Mouse (Mus musculus): ENCODE data around the gene 9330161L09Rik. TPM values are rescaled to one million over a fixed set of nuclear protein-coding genes. Genes with fewer than 3 reads are reported as not detected.

Gene 9330161L09Rik
- total RNA-seq, 2 experiments from 2014 or later = 1.7 to 2.1 TPM

DNA sequence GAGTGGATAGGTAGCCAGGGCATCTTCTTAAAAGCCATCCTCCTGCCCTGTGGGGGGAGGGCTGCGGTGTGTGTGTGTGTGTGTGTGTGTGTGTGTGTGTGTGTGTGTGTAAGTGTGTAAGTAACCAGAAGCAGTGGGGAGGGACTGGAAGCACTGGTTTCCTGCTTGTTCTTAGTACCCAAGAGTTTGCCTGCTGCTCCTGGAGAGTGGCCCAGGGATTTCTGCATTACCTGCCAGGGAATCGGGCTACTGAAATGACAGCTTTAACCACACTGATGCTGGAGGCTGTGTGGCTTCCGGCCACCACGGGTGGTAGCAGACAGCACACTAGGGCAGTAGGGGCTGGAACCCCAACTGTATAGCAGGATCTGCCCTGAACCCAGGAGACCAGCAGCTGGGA lies 17.6 kb downstream of the 9330161L09Rik start:
- no peak for DNase-seq (ENCODE audit: low spot score in 2 of 2)

DNA sequence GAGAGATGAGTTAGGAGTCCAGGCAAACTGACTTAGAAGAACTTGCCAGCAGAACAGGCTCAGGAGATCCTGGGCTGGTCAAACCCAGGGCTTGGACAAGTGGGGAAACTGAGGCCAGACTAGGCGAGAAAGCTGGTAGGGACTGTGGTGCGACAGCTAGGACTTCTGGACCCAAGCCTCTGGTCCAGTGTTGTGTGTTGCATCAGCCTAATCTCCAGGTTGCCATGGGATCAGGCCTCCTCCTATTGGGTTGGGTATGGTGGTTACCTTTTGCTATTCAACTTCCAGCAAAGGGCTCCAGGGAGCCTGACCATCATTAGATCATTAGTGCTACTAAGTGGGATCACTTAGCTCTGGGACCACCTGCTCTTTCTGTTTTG lies 18.3 kb downstream of the 9330161L09Rik start:
- no peak for DNase-seq (ENCODE audit: low spot score in 2 of 2)

DNA sequence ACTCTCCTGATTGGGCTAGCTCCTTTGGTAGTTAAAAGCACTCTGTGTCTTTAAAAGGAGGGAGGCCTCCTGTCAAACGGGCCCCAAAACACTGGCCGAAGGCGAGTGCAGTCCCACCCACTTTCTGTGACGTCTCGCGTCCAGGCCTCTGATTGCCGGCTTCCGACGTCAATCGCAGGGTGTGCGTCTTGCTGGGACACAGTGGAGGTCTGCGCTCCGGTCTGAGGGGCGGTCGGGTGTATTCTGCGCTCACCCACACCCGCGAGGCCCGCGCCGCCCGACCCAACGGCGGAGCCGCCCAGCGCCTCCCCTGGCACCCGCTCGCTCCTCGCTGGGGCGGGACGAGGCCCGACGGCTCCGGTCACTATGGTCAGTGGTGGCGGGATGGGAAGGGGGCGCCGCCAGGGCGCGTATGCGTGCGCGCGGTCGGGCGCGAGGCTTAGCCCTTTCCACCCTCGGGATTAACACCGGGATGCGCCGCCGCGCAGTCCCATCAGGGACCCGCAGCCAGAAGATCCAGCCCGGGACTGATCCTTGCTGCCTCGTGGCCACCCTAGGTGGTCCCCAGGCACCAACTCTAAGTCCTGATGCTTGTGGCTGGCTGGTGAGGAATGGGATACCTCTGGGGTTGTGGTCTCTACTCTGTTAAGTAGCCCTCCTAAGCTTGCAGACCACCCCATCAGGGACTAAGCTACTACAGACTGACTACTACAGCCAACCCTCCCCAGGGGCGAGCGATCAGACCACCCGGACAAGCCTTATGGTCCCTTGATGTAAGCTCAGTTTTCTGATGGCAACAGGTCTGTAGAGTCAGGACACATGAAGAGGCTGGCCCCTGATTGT lies 18.9 kb downstream of the 9330161L09Rik start, which contains the start of gene Otub2:
Gene Otub2, plus strand, starts transcription at position 178 of the 843 bp plus-strand sequence.
- DNase-seq (ENCODE audit: low spot score in 2 of 2) = peak; percentile 95

DNA sequence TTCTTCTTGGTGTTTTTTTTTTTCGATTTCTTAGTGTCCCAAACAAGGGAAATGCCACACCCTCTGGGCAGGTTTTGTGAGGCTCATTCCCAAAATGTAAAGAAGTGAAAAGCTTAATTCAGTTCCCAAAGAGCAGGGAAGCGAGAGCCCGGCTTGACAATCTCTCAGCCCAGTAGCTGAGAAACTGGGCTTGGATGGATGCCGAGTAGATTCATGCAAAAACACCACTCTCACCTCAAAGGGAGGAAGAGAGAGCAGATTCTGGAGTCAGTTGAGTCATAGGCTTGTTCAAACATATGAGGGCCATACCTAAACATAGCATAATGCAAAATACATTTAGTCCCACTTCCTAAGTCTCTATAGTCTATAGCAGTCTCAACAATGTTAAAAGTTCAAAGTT lies 27.4 kb downstream of the 9330161L09Rik start:
- no peak for DNase-seq (ENCODE audit: low spot score in 2 of 2)

DNA sequence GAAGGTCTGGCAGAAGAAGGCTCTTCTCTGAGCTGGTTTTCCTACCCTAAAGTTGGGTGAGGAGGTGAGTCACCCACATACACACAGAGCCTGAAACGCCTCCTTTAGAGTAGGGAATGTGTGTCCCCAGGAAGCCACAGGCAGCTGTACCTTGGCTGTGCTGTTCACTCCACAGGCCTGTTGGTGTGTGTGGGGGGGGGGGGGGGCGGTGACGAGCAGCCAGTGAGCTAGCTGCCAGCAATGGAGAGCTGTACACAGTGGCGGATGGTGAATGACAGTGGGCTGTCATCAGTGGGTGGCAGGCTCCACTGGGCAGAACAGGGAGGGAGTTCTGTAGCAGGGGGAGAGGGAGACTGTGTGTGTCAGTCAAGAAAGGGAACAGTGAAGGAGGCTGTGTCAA lies 30.8 kb downstream of the 9330161L09Rik start:
- no peak for DNase-seq (ENCODE audit: low spot score in 2 of 2)

DNA sequence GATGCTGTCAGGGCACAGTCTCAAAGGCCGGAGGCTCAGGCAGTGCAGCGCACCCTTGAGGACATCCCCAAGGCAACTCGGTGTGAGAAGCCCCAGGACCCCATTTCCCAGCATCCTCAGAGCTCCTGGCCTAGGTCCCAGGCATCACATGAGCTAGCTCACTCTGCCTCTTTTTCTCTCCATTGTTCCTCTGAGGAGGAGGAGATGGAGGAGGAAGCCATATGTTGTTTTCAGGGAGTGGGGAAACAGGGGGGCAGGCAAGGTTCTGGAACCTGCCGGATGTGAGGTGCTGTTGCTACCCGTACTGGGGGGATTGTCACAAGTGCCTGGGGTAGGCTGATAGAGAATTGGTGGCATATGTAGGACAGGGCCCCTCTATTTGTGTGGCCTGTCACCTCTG lies 31.5 kb downstream of the 9330161L09Rik start:
- DNase-seq (ENCODE audit: low spot score in 2 of 2) = no peak

DNA sequence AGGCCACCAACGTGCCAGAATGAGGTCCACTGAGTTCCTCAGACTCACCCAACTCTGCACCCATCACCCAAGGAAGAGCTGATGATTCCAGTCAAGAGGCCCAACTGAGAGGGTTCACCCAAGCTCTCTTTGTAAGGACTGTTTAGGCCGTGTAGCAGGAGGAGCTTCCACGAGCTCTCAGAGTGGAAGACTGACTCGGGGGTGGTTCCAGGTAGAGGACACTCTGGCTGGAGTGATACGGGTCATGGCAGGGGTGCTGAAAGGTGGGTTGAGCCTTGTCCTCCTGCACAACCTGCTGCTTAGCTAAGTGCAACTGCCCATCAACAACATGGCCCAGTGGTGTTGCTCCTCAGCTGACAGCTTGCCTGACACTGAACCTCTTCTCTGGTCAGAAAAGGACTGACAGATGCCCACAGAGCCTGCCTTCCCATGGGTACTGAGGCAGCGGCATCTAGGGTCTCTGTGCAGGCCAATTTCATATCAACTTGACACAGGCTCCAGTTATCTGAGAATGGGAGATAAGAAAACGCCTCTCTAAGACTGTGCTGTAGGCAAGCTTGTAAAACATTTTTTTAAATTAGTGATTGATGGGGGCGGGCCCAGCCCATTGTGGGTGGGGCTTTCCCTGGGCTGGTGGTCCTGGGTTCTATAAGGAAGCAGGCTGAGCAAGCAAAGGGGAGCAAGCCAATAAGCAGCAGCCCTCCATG lies 33.9 kb downstream of the 9330161L09Rik start:
- no peak for DNase-seq (ENCODE audit: low spot score in 2 of 2)

DNA sequence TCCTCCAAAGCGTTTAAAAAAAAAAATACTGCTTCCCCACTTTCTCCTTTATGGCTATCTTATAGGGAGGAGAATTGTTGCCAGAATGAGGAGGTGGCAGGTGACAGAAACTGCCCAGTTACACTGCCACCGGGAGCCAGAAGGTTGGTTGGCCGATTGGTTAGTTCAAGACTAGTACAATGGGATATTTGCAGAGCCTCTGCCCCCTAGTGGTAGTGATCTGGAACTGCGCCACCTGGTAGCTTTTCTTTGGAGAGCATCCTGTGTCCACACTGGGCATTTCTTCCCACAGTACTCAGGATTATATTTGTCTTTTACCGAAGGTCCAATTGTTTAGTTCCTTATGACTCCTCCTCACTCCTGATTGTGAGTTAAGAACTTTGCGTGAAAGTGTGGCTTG lies 35.9 kb downstream of the 9330161L09Rik start:
- peak; percentile 52 to 58 for DNase-seq (ENCODE audit: low spot score in 2 of 2)

DNA sequence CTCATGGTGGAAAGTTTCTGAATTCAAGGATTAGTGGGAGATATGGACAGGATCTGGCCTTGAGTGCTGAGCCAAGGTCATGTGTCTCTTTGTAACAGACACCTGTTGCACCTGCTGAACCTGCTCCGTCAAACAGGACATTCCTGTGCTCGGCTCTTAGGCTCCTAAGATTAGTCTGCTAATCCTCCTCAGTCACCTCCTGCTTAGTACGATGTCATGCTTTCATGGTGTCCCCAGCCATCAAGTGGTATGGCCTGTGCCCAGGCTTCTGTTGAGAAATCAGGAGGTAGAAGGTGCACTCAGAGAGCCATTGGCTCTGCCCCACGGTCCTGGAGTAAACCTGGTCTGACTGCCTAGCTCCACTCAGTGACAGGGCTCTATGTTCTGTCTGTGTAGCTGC lies 36.8 kb downstream of the 9330161L09Rik start:
- no peak for DNase-seq (ENCODE audit: low spot score in 2 of 2)

DNA sequence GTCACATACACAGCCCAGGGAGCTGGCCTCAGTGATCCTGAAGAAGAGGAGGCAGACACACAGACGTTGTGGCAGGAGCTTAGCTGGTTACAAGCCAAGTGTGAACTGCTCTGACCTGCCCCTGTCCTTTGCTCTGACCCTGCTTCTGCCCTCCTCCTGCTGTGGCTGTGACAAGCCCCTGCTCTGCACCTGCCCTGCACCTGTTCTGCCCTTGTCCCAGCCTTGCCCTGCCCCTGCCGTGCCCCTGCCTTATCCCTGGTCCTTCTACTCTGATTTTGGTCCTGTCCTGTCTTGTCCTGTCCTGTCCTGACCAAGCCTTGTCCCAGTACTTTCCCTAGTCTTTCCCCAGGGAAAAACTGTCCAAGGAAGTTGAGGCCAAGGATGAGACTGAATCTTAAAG lies 38.8 kb downstream of the 9330161L09Rik start:
- no peak for DNase-seq (ENCODE audit: low spot score in 2 of 2)

DNA sequence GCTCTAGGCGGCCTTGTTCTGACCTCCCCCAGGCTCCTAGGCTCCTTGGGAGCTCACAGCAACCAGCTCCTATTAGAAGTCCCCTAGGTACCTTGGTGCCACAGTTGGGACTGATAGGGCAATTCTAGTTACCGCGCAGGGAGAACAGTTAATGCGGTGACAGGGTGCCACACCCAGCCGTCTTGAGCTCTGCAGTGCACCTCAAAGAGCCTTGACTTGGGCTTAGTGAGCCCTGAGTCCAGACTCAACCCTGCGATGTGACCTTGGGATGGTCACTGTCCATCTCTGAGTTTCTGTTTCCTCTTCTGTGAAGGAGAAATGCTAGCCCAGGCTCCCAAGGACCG lies 39.3 kb downstream of the 9330161L09Rik start:
- DNase-seq (ENCODE audit: low spot score in 2 of 2) = no peak

DNA sequence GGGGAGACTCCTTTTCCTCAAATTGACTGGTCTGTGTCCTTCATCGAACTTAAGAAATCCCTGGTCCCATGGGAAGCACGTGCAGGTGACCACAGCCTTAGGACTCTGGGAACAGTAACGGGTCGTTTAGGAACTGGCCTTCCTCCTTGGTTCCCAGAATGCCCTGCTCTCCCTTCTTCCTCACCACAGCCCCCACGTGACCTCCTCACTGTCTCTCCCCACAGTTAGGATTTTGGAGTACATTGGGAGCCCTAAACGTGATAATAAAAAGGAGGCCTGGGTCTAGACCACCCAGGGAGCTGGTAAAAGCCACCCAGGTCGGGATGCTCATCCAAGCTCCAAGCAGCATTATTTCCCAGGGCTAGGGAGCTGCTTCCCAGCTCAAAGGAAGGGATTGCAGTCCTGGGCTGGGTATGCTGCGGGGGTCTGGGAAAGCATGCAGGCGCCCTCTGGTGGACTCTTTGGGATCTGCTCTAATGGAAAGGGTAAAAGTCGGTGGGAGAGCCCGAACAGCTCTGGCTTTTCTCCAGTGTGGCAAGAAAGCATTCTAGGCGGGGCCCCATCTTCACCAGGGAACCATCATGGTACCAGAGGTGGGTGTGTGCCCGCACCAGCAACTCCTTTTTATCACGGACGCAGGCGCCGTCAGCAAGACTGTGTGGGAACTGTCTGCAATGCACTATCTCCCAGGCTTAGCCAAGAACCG lies 39.8 kb downstream of the 9330161L09Rik start:
- peak; percentile 61 to 72 for DNase-seq (ENCODE audit: low spot score in 2 of 2)

DNA sequence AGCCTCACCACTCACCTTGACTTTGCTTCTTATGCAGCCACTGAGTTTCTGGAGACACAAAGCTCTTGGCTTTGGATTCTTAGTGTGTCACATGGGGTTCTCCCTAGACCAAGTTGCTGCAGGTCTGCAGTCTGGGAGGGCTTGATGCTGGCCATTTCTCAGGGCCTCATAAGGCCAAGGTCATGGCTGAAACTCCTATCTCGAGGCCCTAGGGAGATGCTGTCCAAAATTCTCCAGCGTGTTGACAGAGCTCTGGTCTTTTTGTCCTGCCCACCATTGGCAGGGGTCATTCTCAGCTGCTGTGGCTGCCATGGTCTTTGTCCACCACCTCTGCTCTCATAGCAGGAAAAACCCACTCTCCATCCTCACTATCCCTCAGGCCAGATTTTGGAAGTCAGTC lies 40.4 kb downstream of the 9330161L09Rik start:
- no peak for DNase-seq (ENCODE audit: low spot score in 2 of 2)

DNA sequence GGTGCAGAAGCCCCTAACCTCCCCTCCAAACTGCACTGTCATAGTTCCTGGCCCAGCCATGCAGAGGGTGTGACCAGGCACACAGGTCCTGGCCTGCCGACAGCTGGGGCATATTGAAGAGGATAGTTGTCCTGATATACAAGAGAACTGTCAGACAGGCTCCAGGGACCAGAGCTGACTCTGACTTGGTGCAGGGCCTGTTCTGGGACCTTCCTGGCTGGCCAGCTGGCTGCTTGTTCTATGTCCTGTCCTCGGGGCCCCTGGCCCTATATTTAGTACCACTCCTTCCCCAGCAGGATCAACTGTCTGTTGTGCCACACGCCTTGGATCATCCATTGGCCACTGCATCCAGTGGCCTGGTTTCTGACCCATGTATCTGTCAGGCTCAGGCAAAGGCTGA lies 45.3 kb downstream of the 9330161L09Rik start:
- DNase-seq (ENCODE audit: low spot score in 2 of 2) = no peak

DNA sequence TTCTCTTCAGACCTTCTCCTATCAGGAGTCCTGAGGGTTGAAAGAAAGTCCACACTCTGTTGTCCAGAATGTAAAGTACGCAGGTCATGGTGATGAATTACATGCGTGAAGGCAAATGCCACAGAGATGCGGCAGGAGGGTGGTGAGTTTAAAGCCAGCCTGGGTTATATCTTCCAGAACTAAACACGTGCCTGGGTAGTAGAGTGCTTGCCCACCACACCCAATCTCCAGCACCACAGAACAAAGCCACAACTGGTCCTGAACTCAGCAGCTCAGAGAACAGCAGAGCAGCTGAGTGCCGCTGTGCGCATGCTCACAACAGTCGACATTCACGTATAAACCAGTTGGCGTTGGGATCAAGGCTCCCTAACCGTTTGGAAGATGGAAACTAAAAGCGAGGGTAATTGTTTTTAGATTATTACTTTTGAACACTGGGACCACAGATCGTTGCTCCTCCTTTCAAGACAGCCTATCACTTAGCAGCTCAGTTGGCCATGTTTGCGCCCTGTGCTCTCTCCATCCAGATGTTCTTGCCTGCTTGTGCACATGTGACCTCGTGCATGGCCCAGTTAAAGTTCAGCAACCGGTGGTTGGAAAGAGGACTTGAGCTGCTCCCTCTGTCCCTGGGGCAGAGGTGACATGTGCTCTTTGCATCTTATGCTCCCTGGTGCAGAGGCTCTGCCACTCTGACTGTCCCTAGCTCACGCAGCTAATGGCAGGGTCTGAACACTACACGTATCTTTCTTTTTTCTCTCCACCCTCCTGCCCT lies 45.9 kb downstream of the 9330161L09Rik start:
- no peak for DNase-seq (ENCODE audit: low spot score in 2 of 2)

DNA sequence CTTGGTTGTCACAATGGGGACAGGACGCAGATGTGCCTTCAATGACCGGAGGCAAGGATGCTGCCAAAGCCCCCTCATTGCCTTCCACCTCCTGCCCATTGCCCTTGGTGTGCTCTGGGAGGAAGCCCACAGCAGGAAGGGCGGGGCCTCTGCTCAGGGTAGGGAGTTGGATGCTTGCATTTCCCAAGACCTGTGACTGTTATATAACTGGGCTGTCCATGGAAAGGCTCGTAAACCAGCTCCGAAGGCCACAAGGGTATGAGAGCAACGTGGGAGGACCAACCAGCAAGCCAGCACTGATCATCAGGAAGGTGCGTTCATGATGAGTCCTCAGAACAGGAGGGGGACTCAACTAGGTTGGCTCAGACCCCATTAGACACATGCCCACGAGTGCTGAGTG lies 46.8 kb downstream of the 9330161L09Rik start:
- DNase-seq (ENCODE audit: low spot score in 2 of 2) = no peak

DNA sequence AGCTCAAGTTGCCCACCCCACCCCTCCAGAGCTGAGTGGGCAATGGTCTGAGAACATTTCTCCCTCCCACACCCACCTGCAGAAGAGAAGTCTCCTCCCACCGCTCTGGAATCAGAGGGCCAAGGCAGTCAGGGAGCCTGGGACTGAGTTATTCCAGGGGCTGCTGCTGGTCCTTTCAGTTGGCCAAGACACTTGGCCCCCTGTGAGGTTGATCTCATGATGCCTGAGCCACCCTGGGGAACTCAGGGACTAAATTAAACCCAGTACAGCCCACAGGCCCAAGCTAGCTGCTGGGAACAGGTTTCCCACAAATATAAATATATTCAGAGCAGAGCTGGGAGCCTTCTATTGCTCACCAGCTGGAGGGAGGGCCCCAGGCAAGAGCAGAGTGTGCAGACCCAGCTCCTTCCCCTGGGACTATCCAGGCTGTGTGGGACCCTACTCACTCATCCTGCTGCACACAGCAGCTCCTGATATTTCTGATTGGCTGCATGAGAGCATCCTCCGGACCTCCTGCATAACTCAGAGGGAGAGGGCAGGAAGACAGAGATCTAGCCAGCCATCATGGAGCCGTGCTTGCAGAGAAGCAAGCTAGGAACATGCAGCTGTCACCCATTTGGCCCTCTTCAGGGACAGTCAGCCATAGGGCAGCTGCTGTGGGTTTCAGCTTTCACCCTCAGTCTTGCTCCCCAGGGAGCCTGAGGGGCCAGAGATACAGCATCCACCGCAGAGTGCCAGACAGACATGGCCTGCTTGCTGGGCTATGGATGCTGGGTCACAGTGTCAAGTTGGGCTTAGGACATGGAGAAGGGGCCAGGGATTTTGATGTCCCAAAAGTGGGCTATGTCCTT lies 48.4 kb downstream of the 9330161L09Rik start:
- no peak for DNase-seq (ENCODE audit: low spot score in 2 of 2)

DNA sequence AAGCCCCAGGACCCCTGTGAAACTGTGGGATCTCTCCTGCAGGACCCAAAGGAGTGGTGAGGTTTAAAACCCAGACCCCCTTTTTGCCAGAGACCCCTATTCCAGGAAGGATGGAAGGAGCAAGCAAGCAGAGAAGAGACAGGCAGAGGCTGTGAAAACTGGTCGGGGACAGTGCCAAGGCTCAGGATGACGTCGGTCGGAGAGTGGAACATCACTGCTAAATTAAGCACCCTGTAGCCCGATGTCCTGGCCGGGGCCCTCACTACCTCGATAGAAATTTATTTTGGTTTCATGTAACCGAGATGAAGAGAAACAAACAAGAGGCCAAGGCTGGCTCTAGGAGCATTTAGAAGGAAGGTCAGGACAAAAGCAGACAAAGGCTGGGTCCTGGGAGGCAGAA lies 49.4 kb downstream of the 9330161L09Rik start:
- DNase-seq (ENCODE audit: low spot score in 2 of 2) = no peak

All from adrenal gland, adult 18-20 months (tissue).